Mouse (Mus musculus) small intestine, adult 2 months (tissue): Measurements from ENCODE around the gene Zfp770. TPM values are rescaled to one million over a fixed set of nuclear protein-coding genes. Genes with fewer than 3 reads are reported as not detected.
"Not testable (repeated sequence)": the region's sequence is repeated elsewhere in the genome, so short reads cannot be mapped to it uniquely, and the experiment has no call there.

Experiments used
- H3K27ac ChIP-seq: fragments of 200-500 bp; 2 replicates; pipeline ENCODE4 v1.5.1; 2012; ENCODE audit warnings: low read depth, low read length, control low read depth, inconsistent platforms; ENCODE audit not compliant: insufficient read depth
- H3K27me3 ChIP-seq: fragments of 200-500 bp; 2 replicates; pipeline ENCODE4 v1.6.1; 2012; ENCODE audit warnings: mild to moderate bottlenecking, moderate library complexity, low read length, inconsistent platforms; ENCODE audit not compliant: control insufficient read depth, insufficient read depth
- H3K36me3 ChIP-seq: fragments of 200-500 bp; 2 replicates; pipeline ENCODE4 v1.6.1; 2012; ENCODE audit warnings: mild to moderate bottlenecking, low read length, control low read depth, inconsistent platforms; ENCODE audit not compliant: control insufficient read depth, insufficient read depth
- H3K4me1 ChIP-seq: fragments of 200-500 bp; 2 replicates; pipeline ENCODE4 v1.6.1; 2012; ENCODE audit warnings: low read length, inconsistent platforms, mixed read lengths; ENCODE audit not compliant: control insufficient read depth, insufficient read depth, insufficient read length
- H3K4me3 ChIP-seq: fragments of 200-500 bp; 2 replicates; pipeline ENCODE4 v1.5.1; 2012; ENCODE audit warnings: low read depth, mild to moderate bottlenecking, control low read depth, inconsistent platforms, low read length, moderate library complexity
- CTCF ChIP-seq: fragments of 200-500 bp; IDR thresholded peaks from 2 replicates; pipeline ENCODE4 v1.5.1; 2012; ENCODE audit warnings: low read depth, mild to moderate bottlenecking, control low read depth, inconsistent platforms, low read length, moderate library complexity, mixed read lengths; ENCODE audit not compliant: insufficient replicate concordance, insufficient read length; ENCODE audit errors: extremely low read depth
- POLR2A ChIP-seq: fragments of 200-500 bp; IDR thresholded peaks from 2 replicates; pipeline ENCODE4 v1.6.1; 2012; ENCODE audit warnings: low read depth, mild to moderate bottlenecking, control low read depth, inconsistent platforms, low read length, moderate library complexity
- WGBS: fragments of 180-500 bp; shearing (Covaris S2); methylation state at CpG from one replicate; pipeline ENCODE4 v1.1.7; 2018; 5-methylcytosine and 5-hydroxymethylcytosine counted together
- polyA plus RNA-seq: library from polyadenylated mRNA; depleted of rRNA; stranded (reverse); fragments of >200 nt; gene quantifications from 2 replicates; pipeline ENCODE4 v1.2.3, GENCODE M21; 2012

Zfp770 gene
- polyA plus RNA-seq, 1 experiment = 0.13 TPM

- TF ChIP-seq CTCF (no peak), POLR2A (no peak)
- Histone ChIP-seq H3K36me3 (peaks cover 1% of the 10 kb centered on the region; the same call in 1 of the 2 replicates), H3K4me1 (0 out of 2 replicates have a peak, but pooled peaks cover 3% of the 10 kb centered on the region), H3K4me3 (peak overlapping the region; percentile 92), H3K27ac (no peak overlapping the region), H3K27me3 (no peaks in the 10 kb centered on the region)
- WGBS = 34% methylated on average over 4 of the region's 4 CpGs
These were observed 305 bp upstream of the Zfp770 start for GRCm38 (mm10) chr2:114201574-114201973.

- Histone ChIP-seq H3K27me3 (no peaks in the 10 kb centered on the region), H3K27ac (no peak overlapping the region), H3K36me3 (peaks cover 8% of the 10 kb centered on the region), H3K4me3 (no peak overlapping the region), H3K4me1 (0 out of 2 replicates have a peak, but pooled peaks cover 3% of the 10 kb centered on the region)
- TF ChIP-seq POLR2A = no peak
- no peak for TF ChIP-seq CTCF
- WGBS = 87% methylated on average over 5 of the region's 5 CpGs
These were observed 4.8 kb downstream of the Zfp770 start for GRCm38 (mm10) chr2:114196421-114196820.

- H3K4me1 ChIP-seq, H3K4me3 ChIP-seq, H3K36me3 ChIP-seq, H3K27ac ChIP-seq, H3K27me3 ChIP-seq: not testable (repeated sequence)
- 73% methylated on average over 1 of the region's 6 CpGs for WGBS
These were observed 14.3 kb downstream of the Zfp770 start, which contains the start of gene Aqr for GRCm38 (mm10) chr2:114186924-114187323. Gene Aqr (minus strand): TSS chr2:114187024.

DNA sequence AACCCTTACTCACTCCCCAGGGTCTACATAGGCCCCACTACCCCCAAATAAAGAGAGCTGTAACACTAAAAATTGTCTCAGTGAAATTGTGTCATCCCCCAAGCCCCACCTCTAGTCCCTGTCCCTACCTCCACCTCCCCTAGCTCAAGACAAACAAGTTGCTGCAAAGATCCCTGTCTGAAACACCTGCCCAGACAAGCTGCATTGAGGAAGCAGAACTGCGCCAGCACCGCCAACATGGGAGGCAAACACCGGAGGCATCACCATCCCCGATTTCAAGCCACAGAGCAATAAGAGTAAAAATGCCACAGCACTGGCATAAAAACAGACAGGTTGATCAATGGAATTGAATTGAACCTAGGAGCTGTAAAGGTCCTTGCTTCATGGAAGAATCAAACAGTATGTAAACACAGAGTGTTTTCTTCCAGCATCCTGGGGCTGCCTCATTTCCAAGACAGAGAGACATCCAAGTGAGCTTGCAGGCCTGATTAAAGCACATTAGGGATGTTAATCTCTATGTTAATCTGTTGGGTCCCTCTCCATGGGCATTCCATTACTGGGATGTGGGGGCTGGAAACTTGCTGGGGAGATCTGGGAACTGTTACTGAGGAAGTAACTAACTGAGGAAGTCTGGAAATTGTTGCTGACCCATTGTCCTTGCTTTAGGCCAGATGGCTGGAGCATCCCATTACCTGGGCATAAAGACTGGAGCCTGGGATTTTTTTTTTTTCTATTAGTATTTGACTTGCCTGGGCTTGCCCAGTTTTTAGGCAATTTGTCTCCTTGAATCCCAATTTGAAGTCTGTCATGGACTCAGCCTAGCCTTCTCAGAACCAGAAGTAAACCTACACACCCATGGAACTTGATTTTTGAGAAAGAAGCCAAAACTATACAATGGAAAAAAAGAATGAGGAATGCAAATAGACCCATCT is 23.2 kb downstream of the Zfp770 start:
- Histone ChIP-seq H3K27me3 (no peaks in the 10 kb centered on the region), H3K4me1 (peaks cover 2% of the 10 kb centered on the region; the same call in 1 of the 2 replicates), H3K27ac (no peak overlapping the region), H3K36me3 (no peaks in the 10 kb centered on the region), H3K4me3 (no peak overlapping the region)
- 53% methylated on average over 4 of the region's 4 CpGs for WGBS
- TF ChIP-seq POLR2A = no peak
- no peak for TF ChIP-seq CTCF

- TF ChIP-seq POLR2A (peak; percentile 87), CTCF (peak; percentile 47; the same call in 1 of the 2 replicates)
- H3K4me3 ChIP-seq = peak overlapping the region; percentile 97
- WGBS = under 1% methylated on average over 44 of the region's 44 CpGs
- H3K27me3 ChIP-seq = no peaks in the 10 kb centered on the region
- H3K36me3 ChIP-seq = peaks cover 9% of the 10 kb centered on the region; the same call in 1 of the 2 replicates
- no peak overlapping the region for H3K27ac ChIP-seq
- peaks cover 2% of the 10 kb centered on the region; the same call in 1 of the 2 replicates for H3K4me1 ChIP-seq
These were observed 26.4 kb downstream of the Zfp770 start for GRCm38 (mm10) chr2:114174651-114175484.

DNA sequence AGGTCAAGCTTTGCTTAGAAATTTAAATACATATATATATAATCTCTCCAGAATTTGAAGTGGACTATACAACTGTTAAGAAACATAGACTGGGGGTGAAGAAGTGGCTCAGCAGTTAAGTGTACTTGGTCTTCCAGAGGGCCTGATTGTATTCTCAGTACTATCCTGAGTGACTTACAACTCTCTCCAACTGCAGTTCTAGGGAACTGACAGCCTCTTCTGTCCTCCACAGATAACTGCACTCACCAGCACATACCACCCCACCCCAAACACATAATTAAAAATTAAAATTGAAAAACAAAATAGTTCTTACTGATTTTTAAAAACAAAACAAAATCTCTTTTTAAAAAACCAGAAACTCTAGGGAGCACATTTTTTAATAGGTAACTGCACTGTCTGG is 28.0 kb downstream of the Zfp770 start:
- TF ChIP-seq CTCF (no peak), POLR2A (no peak)
- Histone ChIP-seq H3K27me3 (no peaks in the 10 kb centered on the region), H3K36me3 (peaks cover 11% of the 10 kb centered on the region; the same call in 1 of the 2 replicates), H3K27ac (no peak overlapping the region), H3K4me1 (peaks cover 2% of the 10 kb centered on the region; the same call in 1 of the 2 replicates), H3K4me3 (no peak overlapping the region)

DNA sequence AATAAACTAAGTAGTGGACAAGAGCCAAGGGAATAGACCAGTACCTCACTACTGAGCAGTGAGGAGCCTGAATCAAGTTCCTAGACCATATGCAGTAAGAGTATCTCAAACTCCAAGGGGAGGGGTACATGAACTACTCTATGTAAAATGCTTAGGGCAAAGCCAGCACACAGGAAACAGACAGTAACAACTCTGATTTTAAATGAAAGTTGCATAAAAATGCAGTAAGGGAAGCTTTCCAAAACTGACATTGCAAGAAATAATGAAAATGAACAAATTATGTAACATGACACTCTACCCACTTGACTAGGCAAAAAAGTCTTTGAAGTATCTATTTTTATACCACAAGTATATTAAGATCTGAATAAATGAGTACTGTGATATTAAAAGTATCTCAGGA is 33.4 kb downstream of the Zfp770 start:
- H3K27ac ChIP-seq = no peak overlapping the region

More for the DNA sequence above, 33.4 kb downstream of the Zfp770 start:
- no peak overlapping the region for H3K4me3 ChIP-seq
- H3K36me3 ChIP-seq = peaks cover 27% of the 10 kb centered on the region
- no peak for TF ChIP-seq POLR2A
- no peak for TF ChIP-seq CTCF
- H3K27me3 ChIP-seq = no peaks in the 10 kb centered on the region
- no peaks in the 10 kb centered on the region for H3K4me1 ChIP-seq
